ENCODE assay signal across 9 mouse cellular contexts in genomic region chr11:32087376-32087775, GRCm38 (mm10).
DNase-seq lines count a peak whose midpoint lies in the region; ATAC-seq lines count a peak whose summit lies in the region.
"Had no signal": no experiment of that assay in that cellular context is flagged by ENCODE, and none has a peak within 500 bp of the region (broad histone marks: within the 10 kb centered on the region; RNA-seq: fewer than 3 reads in every experiment).

No protein-coding gene starts in this region.

- no peak overlapping the region; the same call in 1 of the 2 replicates for H3K4me2 ChIP-seq in hindbrain, embryonic 14.5 days (replicated peaks)
- H3K4me2 ChIP-seq: heart, embryonic 13.5 days had no signal

- peak overlapping the region; percentile 98 for H3K27ac ChIP-seq in hindbrain, embryonic 14.5 days
- peak overlapping the region; percentile 80 for H3K27ac ChIP-seq in limb, embryonic 10.5 days
- H3K27ac ChIP-seq: heart, embryonic 13.5 days had no signal

- no peaks in the 10 kb centered on the region for H3K9me3 ChIP-seq in hindbrain, embryonic 14.5 days (ENCODE audit: control insufficient read depth, low read length)
- no peaks in the 10 kb centered on the region for H3K9me3 ChIP-seq in limb, embryonic 10.5 days (replicated peaks)
- H3K9me3 ChIP-seq: heart, embryonic 13.5 days had no signal

- H3K9ac ChIP-seq in hindbrain, embryonic 14.5 days = peak overlapping the region; percentile 22
- H3K9ac ChIP-seq: heart, embryonic 13.5 days had no signal

- H3K36me3 ChIP-seq in hindbrain, embryonic 14.5 days (replicated peaks; ENCODE audit: control insufficient read depth, insufficient read depth) = no peaks in the 10 kb centered on the region
- H3K36me3 ChIP-seq in limb, embryonic 10.5 days = no peaks in the 10 kb centered on the region
- H3K36me3 ChIP-seq: heart, embryonic 13.5 days had no signal

- ATAC-seq in hindbrain, embryonic 14.5 days (ENCODE audit: low FRiP score) = peak; percentile 95

- H3K27me3 ChIP-seq in hindbrain, embryonic 14.5 days (ENCODE audit: control insufficient read depth, insufficient read depth, low read length) = no peaks in the 10 kb centered on the region
- no peaks in the 10 kb centered on the region for H3K27me3 ChIP-seq in limb, embryonic 10.5 days (ENCODE audit: low read depth, poor library complexity, severe bottlenecking)
- H3K27me3 ChIP-seq: heart, embryonic 13.5 days had no signal

- peaks cover 24% of the 10 kb centered on the region for H3K4me1 ChIP-seq in hindbrain, embryonic 14.5 days (replicated peaks; ENCODE audit: control insufficient read depth, insufficient read depth, low read length)
- H3K4me1 ChIP-seq in limb, embryonic 10.5 days = peaks cover 20% of the 10 kb centered on the region

- DNase-seq in thymus, postnatal 4 days = peak; percentile 15
- no peak for DNase-seq in thymus, adult 18-20 months
- peak; percentile 87 for DNase-seq in hindbrain, embryonic 14.5 days (ENCODE audit: low spot score)
- DNase-seq in limb, embryonic 10.5 days (ENCODE audit: low spot score) = peak; percentile 63
- DNase-seq in right cerebral cortex, adult 2 months (ENCODE audit: low spot score in 2 of 2) = peak; percentile 86 to 89
- DNase-seq in spleen, postnatal 36 days (ENCODE audit: low spot score in 2 of 2) = no peak
- DNase-seq in c-Kit-positive CD71-positive TER-119-positive erythroid progenitor cells, embryonic 14.5 days (ENCODE audit: low spot score) = no peak
- DNase-seq in urinary bladder, adult 18-20 months (ENCODE audit: low spot score in 2 of 2) = no peak

- 2% methylated on average over 2 of the region's 2 CpGs for WGBS in hindbrain, embryonic 14.5 days
- WGBS in limb, embryonic 10.5 days = 32% methylated on average over 2 of the region's 2 CpGs

- no peak overlapping the region for H3K4me3 ChIP-seq in hindbrain, embryonic 14.5 days (replicated peaks; ENCODE audit: low read length)
- no peak overlapping the region for H3K4me3 ChIP-seq in limb, embryonic 10.5 days
- H3K4me3 ChIP-seq: heart, embryonic 13.5 days had no signal

Comparison
In these comparisons a context has a peak if more than half of its experiments do, and no peak if none do; other contexts are left out.
1. DNase-seq: peak in thymus, postnatal 4 days (single experiment), hindbrain, embryonic 14.5 days (single experiment), limb, embryonic 10.5 days (single experiment) and right cerebral cortex, adult 2 months (2 of 2); none in thymus, adult 18-20 months (0 of 2), spleen, postnatal 36 days (0 of 2), c-Kit-positive CD71-positive TER-119-positive erythroid progenitor cells, embryonic 14.5 days (single experiment) and urinary bladder, adult 18-20 months (0 of 2).